7 mouse cellular contexts compared by ENCODE assay signal in the genomic region with DNA sequence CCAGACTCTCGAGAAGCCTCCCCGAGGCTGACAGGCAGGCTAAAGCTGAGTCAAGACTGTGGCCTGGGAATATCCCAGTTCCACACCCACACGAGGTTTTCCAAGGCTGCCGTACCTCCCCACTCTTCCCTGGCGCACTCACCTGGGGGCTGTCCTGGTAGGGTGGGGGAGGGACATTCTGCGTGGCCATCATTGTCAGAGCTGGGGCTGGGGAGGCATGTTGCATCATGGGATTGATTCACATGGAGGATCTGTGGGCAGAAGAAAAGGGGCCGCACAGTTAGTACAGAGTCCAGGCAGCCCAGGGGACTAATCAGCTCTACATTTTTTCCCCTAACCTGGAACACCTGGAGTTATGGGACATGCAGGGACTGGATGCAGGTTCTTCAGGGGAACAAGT.
"Had no signal": no experiment of that assay in that cellular context is flagged by ENCODE, and none has a peak within 500 bp of the region (broad histone marks: within the 10 kb centered on the region; RNA-seq: fewer than 3 reads in every experiment).

No protein-coding gene starts in this region.

- H3K27ac ChIP-seq: limb, embryonic 12.5 days; liver, embryonic 13.5 days; lung, embryonic 15.5 days; macrophage; stomach, postnatal 0 days had no signal

- H3K9ac ChIP-seq: limb, embryonic 12.5 days; liver, embryonic 13.5 days; liver, postnatal 0 days; lung, embryonic 15.5 days had no signal

- H3K9me3 ChIP-seq: limb, embryonic 12.5 days; liver, embryonic 13.5 days; lung, embryonic 15.5 days; megakaryocyte, embryonic 14.5 days had no signal

- H3K4me2 ChIP-seq: limb, embryonic 12.5 days; liver, embryonic 13.5 days; lung, embryonic 15.5 days had no signal

- DNase-seq: liver, embryonic 13.5 days had no signal

- H3K27me3 ChIP-seq: liver, embryonic 13.5 days; lung, embryonic 15.5 days had no signal

- ATAC-seq: liver, postnatal 0 days had no signal

- H3K4me1 ChIP-seq: liver, embryonic 13.5 days; megakaryocyte, embryonic 14.5 days had no signal

- H3K4me3 ChIP-seq: limb, embryonic 12.5 days; liver, embryonic 13.5 days; lung, embryonic 15.5 days; megakaryocyte, embryonic 14.5 days had no signal

- H3K36me3 ChIP-seq: limb, embryonic 12.5 days; liver, embryonic 13.5 days; lung, embryonic 15.5 days had no signal
